Mouse (Mus musculus) CH12.LX (cell line): ENCODE measurements around the gene Obp2b. TPM values are rescaled to one million over a fixed set of nuclear protein-coding genes. Genes with fewer than 3 reads are reported as not detected.

Source experiments
- DNase-seq: peaks from one replicate; pipeline ENCODE4 v3.0.0-alpha.2; 2013; ENCODE audit errors: extremely low read depth
- H3K27ac ChIP-seq: 2 replicates; pipeline ENCODE4 v1.5.1; 2012; ENCODE audit warnings: low read depth, mild to moderate bottlenecking, control low read depth, moderate library complexity; ENCODE audit not compliant: insufficient read depth
- H3K27me3 ChIP-seq: replicated peaks from 2 replicates; pipeline ENCODE3; 2012; ENCODE audit warnings: inconsistent platforms
- H3K36me3 ChIP-seq, 2 experiments: replicated peaks in 1 of 2; 2 replicates each; pipeline versions ENCODE3 to v1.6.1; 2012; ENCODE audit warnings: inconsistent platforms in 1 of 2, low read length in 1 of 2, mild to moderate bottlenecking in 1 of 2, mixed read lengths in 1 of 2, moderate library complexity in 1 of 2; ENCODE audit not compliant: control insufficient read depth in 1 of 2, insufficient read depth in 1 of 2
- H3K4me1 ChIP-seq, 2 experiments: 2 replicates each; pipeline ENCODE4 v1.6.1; 2012; ENCODE audit warnings: inconsistent platforms in 1 of 2, moderate library complexity in 1 of 2; ENCODE audit not compliant: insufficient read depth in 2 of 2, control insufficient read depth in 1 of 2
- H3K4me2 ChIP-seq: 2 replicates; pipeline ENCODE4 v1.6.1; 2012; ENCODE audit warnings: low read depth, mild to moderate bottlenecking, control low read depth; ENCODE audit not compliant: poor library complexity, insufficient read depth, severe bottlenecking
- H3K4me3 ChIP-seq, 3 experiments: fragments of 150-350 bp in 1 of 3; sonication (generic) in 1 of 3; replicated peaks in 1 of 3; 2 replicates each; pipeline versions ENCODE3 to v1.5.1; 2011 to 2012; ENCODE audit warnings: low read depth in 2 of 3, low read length in 2 of 3, mild to moderate bottlenecking in 2 of 3, moderate library complexity in 2 of 3, control low read depth in 1 of 3, improper control_type of control experiment in 1 of 3, inconsistent platforms in 1 of 3, mixed read lengths in 1 of 3; ENCODE audit not compliant: poor library complexity in 1 of 3
- H3K79me2 ChIP-seq: replicated peaks from 2 replicates; pipeline ENCODE4 v1.6.1; 2012; ENCODE audit warnings: mild to moderate bottlenecking, moderate library complexity; ENCODE audit not compliant: control insufficient read depth, poor library complexity, insufficient read depth, severe bottlenecking; ENCODE audit errors: extremely low read depth
- H3K9ac ChIP-seq: 2 replicates; pipeline ENCODE4 v1.6.1; 2012; ENCODE audit warnings: low read depth, mild to moderate bottlenecking, control low read depth, moderate library complexity; ENCODE audit not compliant: insufficient read depth
- H3K9me3 ChIP-seq: replicated peaks from 2 replicates; pipeline ENCODE3; 2012; ENCODE audit warnings: low read length, inconsistent platforms, mixed read lengths
- BHLHE40 ChIP-seq: IDR thresholded peaks from 2 replicates; pipeline ENCODE4 v1.6.1; 2011; ENCODE audit warnings: mild to moderate bottlenecking, low read depth, low read length, improper control_type of control experiment
- CHD1 ChIP-seq: IDR thresholded peaks from 2 replicates; pipeline ENCODE4 v1.6.1; 2012; ENCODE audit warnings: low read depth, low read length, improper control_type of control experiment, inconsistent platforms
- CHD2 ChIP-seq: IDR thresholded peaks from 2 replicates; pipeline ENCODE4 v1.6.1; 2011; ENCODE audit warnings: low read length, improper control_type of control experiment
- E2F4 ChIP-seq: IDR thresholded peaks from 2 replicates; pipeline ENCODE4 v1.6.1; 2011; ENCODE audit warnings: low read depth, low read length, improper control_type of control experiment; ENCODE audit not compliant: insufficient replicate concordance
- ELF1 ChIP-seq: IDR thresholded peaks from 2 replicates; pipeline ENCODE4 v1.6.1; 2014; ENCODE audit warnings: low read depth, mild to moderate bottlenecking, inconsistent platforms, low read length, improper control_type of control experiment
- EP300 ChIP-seq: IDR thresholded peaks from 2 replicates; pipeline ENCODE4 v1.6.1; 2011; ENCODE audit warnings: low read length, improper control_type of control experiment
- ETS1 ChIP-seq: conservative IDR thresholded peaks from 2 replicates; pipeline ENCODE4 v1.6.1; 2012; ENCODE audit warnings: low read depth, mild to moderate bottlenecking, inconsistent platforms, low read length, improper control_type of control experiment, moderate library complexity
- GABPA ChIP-seq: IDR thresholded peaks from 2 replicates; pipeline ENCODE4 v1.6.1; 2012; ENCODE audit warnings: low read depth, low read length, improper control_type of control experiment, inconsistent platforms; ENCODE audit not compliant: insufficient replicate concordance
- JUND ChIP-seq: conservative IDR thresholded peaks from 2 replicates; pipeline ENCODE4 v1.6.1; 2011; ENCODE audit warnings: low read depth, low read length, improper control_type of control experiment
- MAZ ChIP-seq: IDR thresholded peaks from 2 replicates; pipeline ENCODE4 v1.6.1; 2012; ENCODE audit warnings: low read depth, mild to moderate bottlenecking, inconsistent platforms, low read length, improper control_type of control experiment, moderate library complexity
- MEF2A ChIP-seq: IDR thresholded peaks from 2 replicates; pipeline ENCODE4 v1.6.1; 2014; ENCODE audit warnings: low read depth, mild to moderate bottlenecking, inconsistent platforms, low read length, improper control_type of control experiment, borderline replicate concordance
- MYC ChIP-seq: IDR thresholded peaks from 2 replicates; pipeline ENCODE4 v1.6.1; 2011; ENCODE audit warnings: low read depth, mild to moderate bottlenecking, improper control_type of control experiment, low read length
- NRF1 ChIP-seq: IDR thresholded peaks from 2 replicates; pipeline ENCODE4 v1.6.1; 2014; ENCODE audit warnings: low read depth, mild to moderate bottlenecking, inconsistent platforms, low read length, improper control_type of control experiment, moderate library complexity
- PAX5 ChIP-seq: IDR thresholded peaks from 2 replicates; pipeline ENCODE4 v1.6.1; 2012; ENCODE audit warnings: low read length, inconsistent platforms, mixed read lengths
- POLR2A ChIP-seq: IDR thresholded peaks from 2 replicates; pipeline ENCODE4 v1.6.1; 2011; ENCODE audit warnings: low read depth, mild to moderate bottlenecking, improper control_type of control experiment, low read length
- POLR2AphosphoS2 ChIP-seq: IDR thresholded peaks from 2 replicates; pipeline ENCODE4 v1.6.1; 2011; ENCODE audit warnings: low read depth, low read length, improper control_type of control experiment
- RAD21 ChIP-seq: IDR thresholded peaks from 2 replicates; pipeline ENCODE4 v1.6.1; 2011; ENCODE audit warnings: low read depth, mild to moderate bottlenecking, low read length, improper control_type of control experiment, moderate library complexity
- RCOR1 ChIP-seq: conservative IDR thresholded peaks from 2 replicates; pipeline ENCODE4 v1.6.1; 2012; ENCODE audit warnings: low read depth, mild to moderate bottlenecking, inconsistent platforms, low read length, improper control_type of control experiment
- SIN3A ChIP-seq: IDR thresholded peaks from 2 replicates; pipeline ENCODE4 v1.6.1; 2012; ENCODE audit warnings: low read length, improper control_type of control experiment, inconsistent platforms
- SMC3 ChIP-seq: IDR thresholded peaks from 2 replicates; pipeline ENCODE4 v1.6.1; 2011; ENCODE audit warnings: low read depth, low read length, improper control_type of control experiment
- TCF12 ChIP-seq: IDR thresholded peaks from 2 replicates; pipeline ENCODE4 v1.6.1; 2014; ENCODE audit warnings: low read depth, mild to moderate bottlenecking, inconsistent platforms, low read length, improper control_type of control experiment
- UBTF ChIP-seq: IDR thresholded peaks from 2 replicates; pipeline ENCODE4 v1.6.1; 2012; ENCODE audit warnings: low read depth, mild to moderate bottlenecking, inconsistent platforms, low read length, improper control_type of control experiment, moderate library complexity
- USF2 ChIP-seq: conservative IDR thresholded peaks from 2 replicates; pipeline ENCODE4 v1.6.1; 2011; ENCODE audit warnings: low read depth, low read length, improper control_type of control experiment
- ZC3H11A ChIP-seq: IDR thresholded peaks from 2 replicates; pipeline ENCODE4 v1.6.1; 2012; ENCODE audit warnings: low read depth, mild to moderate bottlenecking, inconsistent platforms, low read length, improper control_type of control experiment
- ZKSCAN1 ChIP-seq: IDR thresholded peaks from 2 replicates; pipeline ENCODE4 v1.6.1; 2012; ENCODE audit warnings: low read depth, inconsistent platforms, low read length, improper control_type of control experiment, borderline replicate concordance
- dilution Hi-C: fragments of 300-500 bp; cut with MboI; formaldehyde crosslinking; loops from 2 replicates; pipeline ENCODE4 v1.14.3; 2020; ENCODE audit warnings: low sequenced_read_pairs; ENCODE audit not compliant: extremely low pct_unique_long_range_greater_than_20kb, extremely low pct_ligation_motif_present
- in situ Hi-C: fragments of 300-500 bp; cut with MboI; formaldehyde crosslinking; loops from 3 replicates; pipeline ENCODE4 v1.14.3; 2019; ENCODE audit warnings: low sequenced_read_pairs, low pct_ligation_motif_present, low pct_unique_long_range_greater_than_20kb, mixed read lengths
- polyA plus RNA-seq: library from polyadenylated mRNA; unstranded; fragments of >175 nt; gene quantifications from 2 replicates; pipeline ENCODE4 v1.2.1, GENCODE M21; 2012; ENCODE audit warnings: low read depth; ENCODE audit not compliant: insufficient read length
- total RNA-seq, 2 experiments: library from RNA; depleted of rRNA; stranded (reverse); fragments of 300-350 nt in 1 of 2; fragments of >200 nt in 1 of 2; gene quantifications; 2 replicates each; pipeline ENCODE4 v1.2.3; 2012 to 2014

The Obp2b gene
- total and polyA plus RNA-seq, 3 experiments: not detected

DNA sequence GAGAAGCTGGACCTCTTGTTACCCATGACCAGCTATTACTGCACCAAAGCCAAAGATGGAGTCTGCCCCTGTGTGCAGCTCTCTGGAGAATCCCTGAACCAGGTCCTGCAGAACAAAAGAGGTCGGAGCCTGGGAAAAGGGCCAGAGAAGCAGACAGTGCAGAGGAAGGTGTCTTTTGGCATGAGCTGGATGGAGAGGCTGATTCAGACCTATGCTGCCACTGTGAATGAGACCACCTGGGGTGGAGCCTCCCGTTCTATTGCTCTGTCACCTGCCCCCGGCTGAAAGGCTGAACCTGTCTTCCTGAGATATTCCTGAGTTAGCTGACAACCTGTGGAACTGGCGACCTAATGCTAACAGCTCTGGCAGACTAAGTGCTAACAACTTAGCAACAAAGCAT lies 44.1 kb downstream of the Obp2b start:
- in situ Hi-C loops (no loop called here), dilution Hi-C loops (no loop called here)
- Histone ChIP-seq H3K27me3 (peaks cover 53% of the 10 kb centered on the region), H3K4me3 (no peak overlapping the region), H3K79me2 (no peaks in the 10 kb centered on the region), H3K36me3 (no peaks in the 10 kb centered on the region), H3K4me2 (no peak overlapping the region), H3K9me3 (no peaks in the 10 kb centered on the region), H3K9ac (no peak overlapping the region), H3K27ac (no peak overlapping the region), H3K4me1 (no peaks in the 10 kb centered on the region)
- TF ChIP-seq UBTF (no peak), TCF12 (no peak), ZKSCAN1 (no peak), USF2 (no peak), PAX5 (no peak), RAD21 (no peak), MEF2A (no peak), POLR2A (no peak), JUND (no peak), GABPA (no peak), BHLHE40 (no peak), POLR2AphosphoS2 (no peak), ZC3H11A (no peak), EP300 (no peak), MAZ (no peak), NRF1 (no peak)
- no peak for DNase-seq

- DNase-seq: no peak
- H3K9ac ChIP-seq: no peak within 1 kb of the TSS
- H3K9me3 ChIP-seq: no peaks in the 10 kb centered on the region
- in situ Hi-C loops (no loop called here), dilution Hi-C loops (no loop called here)
- TF ChIP-seq SMC3 (no peak), SIN3A (no peak), GABPA (no peak), ELF1 (no peak), RCOR1 (no peak), MYC (no peak), CHD1 (no peak), MEF2A (no peak), CHD2 (no peak), E2F4 (no peak), ETS1 (no peak)
- no peak within 1 kb of the TSS for H3K4me2 ChIP-seq
- H3K4me3 ChIP-seq: no peak within 1 kb of the TSS
- H3K79me2 ChIP-seq: no peaks in the 10 kb centered on the region
- H3K27ac ChIP-seq: no peak within 1 kb of the TSS
- H3K27me3 ChIP-seq: peaks cover 57% of the 10 kb centered on the region
- no peaks in the 10 kb centered on the region for H3K4me1 ChIP-seq
- H3K36me3 ChIP-seq: no peaks in the 10 kb centered on the region
Measured at GRCm38 (mm10) chr2:25781957-25782356, 45.1 kb downstream of the Obp2b start, which contains the start of gene Gm13539. Gene Gm13539, plus strand, starts transcription at chr2:25782257.
